Mouse (Mus musculus) cerebellum, adult 8-10 months (tissue): ENCODE measurements at regions not wholly inside any gene's neighbourhood (a gene's known extent, or its start where the extent isn't known, plus 50 kb on each side); places are given as distances from the start of the nearest gene placed in this dataset.
A peak's percentile ranks its signal among the peaks of the same experiment; 100 is the strongest.

Experiments
- DNase-seq: peaks from one replicate; pipeline ENCODE4 v3.0.0; 2022

GRCm38 (mm10) chr13:43975281-43975680 lies 190.7 kb downstream of the Cd83 start:
- DNase-seq, result no peak

DNA sequence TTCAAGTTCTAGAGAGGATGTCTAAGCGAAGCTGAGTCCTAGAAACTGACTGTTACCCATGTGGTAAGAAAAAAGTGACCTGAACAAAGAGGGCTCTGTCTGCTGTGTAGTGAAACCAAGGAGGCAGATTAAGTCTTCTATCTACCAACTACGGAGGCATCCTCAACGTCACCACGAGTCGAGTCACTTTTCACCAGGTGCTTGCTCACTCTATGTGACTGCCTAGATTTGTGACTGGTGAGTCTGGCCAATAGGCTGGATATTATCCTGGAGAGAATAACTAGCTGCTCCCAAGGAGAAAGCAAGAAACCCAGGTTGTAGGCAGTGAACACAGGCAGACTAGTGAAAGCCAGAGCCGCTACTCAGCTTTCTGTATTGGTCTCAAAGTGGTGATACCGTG lies 191.2 kb downstream of the Cd83 start:
- DNase-seq, result no peak

DNA sequence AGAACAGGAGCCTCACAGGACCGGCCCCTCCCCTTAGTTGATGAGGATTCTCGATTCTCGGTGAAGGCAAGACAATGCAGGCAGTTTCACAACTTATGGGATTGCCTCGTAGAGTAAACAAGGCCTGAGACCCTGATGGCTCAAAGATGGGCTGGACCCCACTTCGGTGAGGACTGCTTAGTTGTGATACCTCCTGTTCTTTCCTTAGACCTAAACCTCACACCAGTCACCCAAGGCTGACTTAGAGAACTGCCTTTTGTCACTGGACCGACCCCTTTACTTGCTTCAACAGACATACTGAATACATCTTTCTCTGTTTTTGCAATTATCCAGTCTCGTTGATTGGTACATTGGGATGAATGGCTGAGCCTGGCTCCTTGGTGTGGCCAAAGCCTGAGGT lies 192.1 kb downstream of the Cd83 start:
- no peak for DNase-seq

GRCm38 (mm10) chr13:43987338-43987737 lies 202.8 kb downstream of the Cd83 start:
- DNase-seq, result no peak

DNA sequence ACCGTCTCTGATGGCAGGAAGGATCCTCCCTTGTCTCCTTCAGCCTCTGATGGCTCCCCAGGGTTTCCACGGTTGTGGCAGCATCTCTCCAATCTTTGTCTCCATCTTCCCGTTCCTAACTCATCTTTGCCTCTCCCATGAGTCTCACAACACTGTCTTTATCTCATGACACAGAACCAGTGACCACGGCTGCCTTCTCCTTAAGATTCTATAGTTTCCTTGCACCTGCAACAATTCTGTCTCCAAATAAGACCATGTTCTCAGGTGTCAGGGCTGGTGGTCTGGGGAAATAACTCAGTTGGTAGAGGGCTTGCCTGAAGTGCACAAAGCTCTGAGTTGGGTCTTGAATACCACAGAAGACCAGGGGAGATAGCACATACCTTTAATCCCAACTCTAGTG lies 203.8 kb downstream of the Cd83 start:
- no peak for DNase-seq

GRCm38 (mm10) chr13:43990281-43991101 lies 205.9 kb downstream of the Cd83 start:
- DNase-seq, result peak; percentile 67

- DNase-seq, result peak; percentile 19
Observed at GRCm38 (mm10) chr13:43991774-43992173, 207.2 kb downstream of the Cd83 start.

DNA sequence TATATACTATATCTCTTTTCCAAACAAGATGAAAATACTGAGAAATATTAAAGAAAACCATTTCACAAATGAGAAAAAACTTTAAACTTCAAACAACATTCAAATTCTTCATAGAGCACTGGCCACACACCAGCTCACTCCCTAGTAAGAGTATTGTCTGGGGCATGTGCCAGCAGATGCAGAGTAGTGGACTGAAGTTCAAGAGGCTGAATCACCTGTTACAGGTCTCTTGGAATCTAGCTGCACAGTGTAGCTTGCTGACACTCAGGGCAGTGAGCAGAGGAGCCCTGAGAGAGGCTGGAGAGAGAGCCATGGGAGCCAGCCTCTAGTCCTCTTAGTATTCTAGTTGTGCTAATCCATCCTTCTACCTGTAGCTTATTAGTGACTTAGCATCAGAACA lies 208.4 kb downstream of the Cd83 start:
- no peak for DNase-seq

GRCm38 (mm10) chr13:43994361-43994760 lies 209.8 kb downstream of the Cd83 start:
- DNase-seq, result no peak

GRCm38 (mm10) chr13:43995623-43996022 lies 211.0 kb downstream of the Cd83 start:
- no peak for DNase-seq

DNA sequence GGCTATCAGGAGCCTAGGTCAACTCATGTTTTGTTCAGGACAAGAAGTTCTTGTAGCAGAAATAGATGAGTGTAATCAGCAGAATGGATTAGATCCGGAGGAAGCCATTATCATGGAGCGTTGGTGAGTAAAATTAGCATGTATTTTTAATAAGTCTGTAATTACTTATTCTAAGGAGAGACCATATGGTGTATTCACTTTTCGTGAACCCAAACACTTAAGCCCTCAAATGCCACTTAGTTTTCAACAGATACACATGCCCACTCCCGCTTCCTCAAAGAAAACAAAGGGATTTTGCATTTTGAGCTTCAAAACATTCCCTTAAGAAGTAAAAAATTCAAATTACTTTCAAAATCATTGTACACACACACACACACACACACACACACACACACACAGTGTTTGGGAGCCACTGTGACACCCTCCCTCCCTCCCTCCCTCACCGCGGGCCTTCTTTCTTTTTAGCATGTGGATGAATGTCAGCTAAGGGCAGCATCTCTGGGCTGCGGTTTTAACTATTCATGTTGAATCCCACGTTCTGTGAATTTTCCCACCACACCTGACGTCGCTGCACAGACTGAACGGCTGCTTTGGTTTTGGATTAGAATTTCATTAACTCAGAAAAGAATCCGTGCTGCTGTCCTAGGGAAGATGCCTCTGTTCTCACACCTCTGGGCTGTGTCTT lies 217.4 kb downstream of the Cd83 start:
- no peak for DNase-seq

DNA sequence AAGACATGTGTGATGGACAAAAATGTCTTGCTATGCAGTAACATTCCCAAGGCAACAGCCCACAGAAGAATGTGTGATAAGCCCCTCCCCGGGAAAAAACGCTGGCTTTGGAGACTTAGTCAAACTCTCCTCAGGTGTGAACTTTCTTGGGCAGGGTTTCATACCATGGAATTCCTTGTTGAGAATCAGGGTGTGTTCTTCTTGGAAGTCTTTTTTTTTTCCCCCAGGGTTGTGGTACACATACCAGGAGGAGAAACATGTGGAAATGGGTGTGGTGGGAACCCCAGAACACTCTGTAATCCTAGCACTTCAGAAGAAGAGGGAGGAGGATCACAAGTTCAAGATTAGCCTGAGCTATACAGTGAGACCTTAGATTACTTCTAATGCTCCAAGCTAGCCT lies 228.3 kb downstream of the Cd83 start:
- DNase-seq, result no peak

- DNase-seq, result no peak
Observed at GRCm38 (mm10) chr13:44018489-44019303, 234.1 kb downstream of the Cd83 start.

- DNase-seq, result no peak
Observed at GRCm38 (mm10) chr13:44019304-44019583, 234.7 kb downstream of the Cd83 start.

GRCm38 (mm10) chr13:44020851-44021250 lies 236.3 kb downstream of the Cd83 start:
- DNase-seq, result no peak

DNA sequence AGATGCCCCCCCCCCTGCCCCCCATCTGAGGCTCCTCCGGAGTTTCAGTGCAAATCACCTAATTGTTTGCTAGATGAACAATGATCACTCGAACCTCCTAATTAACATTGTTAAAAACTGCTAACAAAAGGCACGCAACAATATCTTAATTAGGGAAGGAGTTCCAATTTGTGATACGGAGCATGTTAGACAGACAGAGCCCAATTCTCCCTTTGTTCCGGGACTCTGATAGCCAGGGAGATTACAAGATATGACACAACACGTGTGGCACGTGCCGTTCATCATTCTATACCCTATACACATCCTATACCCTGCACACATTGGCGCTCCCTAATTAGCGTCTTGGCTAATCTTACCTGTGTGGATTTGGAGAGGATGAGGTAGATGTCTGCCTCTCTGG lies 237.5 kb downstream of the Cd83 start:
- no peak for DNase-seq

GRCm38 (mm10) chr13:44024612-44025011 lies 240.0 kb downstream of the Cd83 start:
- DNase-seq, result no peak

DNA sequence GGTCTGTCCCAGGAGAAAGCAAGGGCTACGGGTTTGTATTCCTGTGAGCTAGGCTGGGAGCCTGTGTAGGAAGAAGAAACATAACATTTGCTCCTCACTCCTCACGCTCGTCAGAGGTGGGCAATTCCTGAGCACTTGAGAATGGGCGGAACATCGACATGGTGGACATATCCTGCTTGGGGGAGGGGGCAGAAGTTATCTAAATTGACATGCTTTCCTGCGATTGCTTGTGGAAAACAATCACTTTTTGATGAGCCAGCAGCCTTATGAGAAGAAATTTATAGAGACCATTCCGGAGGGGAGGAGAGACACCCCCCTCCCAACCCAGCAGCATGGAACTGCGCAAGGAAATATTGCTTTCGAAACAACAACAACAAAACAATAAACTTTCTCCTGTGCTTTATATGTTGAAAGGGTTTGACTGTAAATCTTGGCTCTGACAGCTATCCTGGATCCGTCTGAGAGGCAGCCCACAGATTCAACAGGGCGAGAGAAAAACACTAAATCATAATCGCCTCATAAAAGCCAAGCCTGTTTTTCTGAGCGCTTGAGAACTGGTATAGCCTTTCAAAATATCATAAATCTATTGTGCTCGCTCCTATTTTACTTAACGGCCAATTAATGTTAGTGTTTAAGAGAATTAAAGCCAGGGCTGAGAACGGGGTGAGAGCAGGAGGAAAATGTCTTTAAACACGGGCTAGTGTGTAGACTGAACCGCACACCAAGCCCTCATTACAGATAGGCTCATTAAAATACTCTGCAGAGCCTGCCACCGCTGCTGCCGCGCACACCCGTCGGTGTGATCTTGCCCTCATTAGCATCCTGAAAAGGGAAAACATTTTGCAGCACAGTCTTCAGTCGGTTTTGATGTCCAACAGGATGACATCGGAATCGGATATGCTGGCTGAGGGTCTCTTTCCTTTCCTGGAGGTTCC lies 242.0 kb downstream of the Cd83 start:
- DNase-seq, result no peak

GRCm38 (mm10) chr13:44028081-44028480 lies 243.5 kb downstream of the Cd83 start:
- no peak for DNase-seq

DNA sequence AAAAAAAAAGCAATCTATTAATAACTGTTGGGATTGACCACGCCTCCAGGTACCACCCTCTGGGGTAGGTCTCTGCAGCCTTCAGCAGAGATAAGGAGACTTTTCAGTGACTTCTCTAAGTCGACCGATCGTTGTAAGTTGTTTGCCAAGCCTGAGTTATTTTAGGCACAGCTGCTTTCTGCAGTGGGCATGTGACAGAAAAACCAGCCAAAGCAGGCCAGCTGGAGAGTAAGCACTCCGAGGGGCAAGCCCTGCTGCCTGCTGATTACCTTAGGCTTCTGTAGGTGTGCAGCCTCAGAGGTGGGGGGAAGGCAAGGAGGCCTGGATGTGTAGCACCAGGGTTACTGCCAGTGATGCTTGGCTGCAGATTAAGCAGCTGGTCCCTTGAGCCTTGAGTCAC lies 246.0 kb downstream of the Cd83 start:
- no peak for DNase-seq

DNA sequence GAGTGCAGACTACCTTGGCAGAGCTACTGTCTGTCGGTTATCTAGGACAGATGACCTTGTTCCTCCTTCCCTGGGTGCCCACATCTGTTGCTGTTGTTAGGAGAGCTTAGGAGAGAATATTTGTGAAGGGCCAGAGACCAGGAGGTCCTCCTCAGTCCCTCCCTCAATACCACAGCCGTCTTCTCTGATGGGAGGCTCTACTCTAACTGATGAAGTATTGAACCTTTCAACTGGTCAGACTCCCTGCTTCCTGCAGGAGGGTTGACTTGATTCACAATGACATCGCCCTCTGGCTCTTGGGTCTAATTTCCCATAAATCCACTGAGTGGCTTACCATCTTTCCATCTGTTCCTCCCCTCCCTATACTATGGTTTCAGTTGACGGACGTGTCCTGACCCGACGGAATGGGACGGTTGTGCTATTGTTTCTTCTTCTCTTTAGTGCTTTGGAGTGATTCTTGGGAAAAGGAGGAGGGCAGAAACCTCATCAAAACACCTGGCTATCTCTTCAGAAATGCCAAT lies 253.3 kb downstream of the Cd83 start:
- no peak for DNase-seq

GRCm38 (mm10) chr13:44038322-44038721 lies 253.7 kb downstream of the Cd83 start:
- DNase-seq, result no peak

- DNase-seq, result no peak
Observed at GRCm38 (mm10) chr13:44040640-44041039, 256.1 kb downstream of the Cd83 start.
